Mouse (Mus musculus) gastrocnemius, postnatal 36 days (tissue): ENCODE measurements at regions not wholly inside any gene's neighbourhood (a gene's known extent, or its start where the extent isn't known, plus 50 kb on each side); places are given as distances from the start of the nearest gene placed in this dataset.
"Not testable (repeated sequence)": the region's sequence is repeated elsewhere in the genome, so short reads cannot be mapped to it uniquely, and the experiment has no call there.

ENCODE experiments used
- DNase-seq, 2 experiments: peaks; one replicate each; pipeline ENCODE4 v3.0.0; 2022
- intact Hi-C: fragments of 180-260 bp; cut with DNase I; formaldehyde crosslinking; loops from one replicate; pipeline ENCODE4 v1.15.1; 2025

DNA sequence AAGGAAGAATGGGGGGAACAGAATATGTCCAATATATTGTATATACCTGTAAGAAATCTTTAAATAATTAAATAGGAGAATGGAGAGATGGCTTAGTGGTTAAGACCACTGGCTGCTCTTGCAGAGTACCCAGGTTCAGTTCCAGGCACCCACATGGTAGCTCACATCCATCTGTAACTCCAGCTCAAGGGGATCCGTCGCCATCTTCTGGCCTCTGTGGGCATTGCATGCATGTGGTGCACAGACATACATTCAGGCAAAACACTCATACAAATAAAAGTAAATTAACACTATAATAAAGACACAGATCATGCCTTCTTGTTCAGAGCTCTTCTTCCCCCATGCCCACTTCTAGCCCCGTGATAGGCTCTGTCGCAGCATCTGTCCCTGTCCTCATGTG lies 132.0 kb downstream of the Tomm20 start:
- intact Hi-C loops: no loop called here
- no peak for DNase-seq

DNA sequence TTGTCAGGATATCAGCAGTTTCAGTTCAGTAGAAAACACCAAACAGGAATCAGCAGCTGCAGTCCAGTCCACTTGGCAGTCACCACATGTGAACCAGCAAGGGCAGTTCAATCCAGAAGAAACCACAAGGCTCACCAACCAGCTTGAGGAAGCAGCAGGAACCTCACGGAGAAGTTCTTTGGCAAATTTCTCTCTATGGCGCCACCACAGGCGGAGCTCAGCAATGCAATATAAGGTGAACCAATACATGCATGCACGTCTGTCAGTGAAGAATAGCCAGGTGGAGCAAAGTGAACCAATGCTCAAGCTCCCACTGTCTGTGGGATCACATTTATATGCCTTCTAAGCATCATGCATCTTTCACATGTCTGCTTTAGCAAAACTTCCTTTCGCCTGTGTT lies 132.9 kb downstream of the Tomm20 start:
- intact Hi-C loops: no loop called here
- no peak for DNase-seq

GRCm38 (mm10) chr8:126811358-126811757 lies 134.3 kb downstream of the Tomm20 start:
- intact Hi-C loops, DNase-seq: not testable (repeated sequence)

DNA sequence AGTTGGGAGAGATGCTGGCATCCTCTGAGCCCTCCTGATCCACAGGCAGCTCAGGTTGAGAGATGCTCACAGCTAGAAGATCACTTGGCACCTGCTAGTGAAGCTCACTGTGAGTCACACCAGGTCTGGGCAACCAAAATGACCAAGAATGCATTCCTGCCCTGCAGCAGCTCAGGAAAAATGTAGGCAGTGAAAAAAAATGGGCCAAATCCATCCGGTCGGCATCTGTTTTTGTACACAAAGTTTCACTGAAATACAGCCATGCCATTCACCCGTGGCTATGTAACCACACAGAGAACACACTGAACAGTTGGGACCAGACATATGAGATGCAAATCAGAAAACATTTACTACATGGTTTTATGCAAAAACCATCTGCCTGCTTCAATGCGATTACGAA lies 135.1 kb downstream of the Tomm20 start:
- no peak for DNase-seq
- intact Hi-C loops: no loop called here

- intact Hi-C loops: no loop called here
- no peak for DNase-seq
Observed at GRCm38 (mm10) chr8:126809321-126809720, 136.3 kb downstream of the Tomm20 start.

DNA sequence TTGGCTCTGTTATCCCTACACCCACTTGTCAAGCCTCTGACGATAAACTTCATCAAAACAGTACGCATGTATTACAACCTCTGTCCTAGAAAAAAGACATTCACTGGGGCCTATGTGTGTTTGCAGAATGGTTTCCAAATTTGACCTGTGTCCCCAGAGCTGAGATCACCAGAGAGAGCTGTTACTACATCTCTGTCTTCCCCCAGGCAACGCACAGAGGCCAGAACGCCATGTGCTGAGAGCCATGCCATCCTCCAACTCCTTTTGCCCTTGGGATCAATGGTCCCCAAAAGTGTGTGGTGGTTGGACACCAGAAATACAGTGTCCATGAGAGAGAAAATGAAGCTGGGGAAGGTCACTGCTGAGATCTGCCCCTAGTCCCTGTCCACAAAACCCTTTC lies 137.1 kb downstream of the Tomm20 start:
- intact Hi-C loops: no loop called here

DNA sequence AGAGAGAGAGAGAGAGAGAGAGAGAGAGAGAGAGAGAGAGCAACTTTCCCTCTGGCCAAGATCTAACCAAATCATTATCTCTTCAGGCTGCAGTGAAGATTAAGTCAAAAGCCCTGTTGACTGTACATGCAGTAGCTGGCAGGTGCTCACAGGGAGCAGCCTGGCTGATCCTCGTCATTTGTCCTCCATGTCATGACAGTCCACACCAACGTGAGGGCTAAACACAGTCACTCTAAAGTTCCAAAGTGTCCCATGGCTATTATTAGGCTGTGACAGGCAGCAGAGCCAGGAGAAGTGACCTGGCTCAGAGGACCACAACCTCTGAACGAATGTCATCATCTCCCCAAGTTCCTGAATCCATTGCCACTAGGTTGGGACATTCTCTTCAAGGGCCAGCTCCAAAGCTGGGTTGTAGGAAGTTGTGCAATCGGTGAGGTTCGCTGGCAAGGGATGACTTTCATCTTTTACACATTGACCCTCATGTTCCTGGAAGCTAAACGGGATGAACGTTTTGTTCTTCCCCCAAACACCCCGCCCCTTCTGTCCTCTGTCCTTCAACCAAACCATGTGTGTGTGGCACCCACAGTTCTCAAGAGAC lies 138.4 kb downstream of the Tomm20 start:
- intact Hi-C loops: loop anchor here (2.0 kb wide), 1 partner anchor 70 kb away; no protein-coding TSS in a partner anchor
- DNase-seq: peak; percentile 50 to 55

More for the DNA sequence above, 137.1 kb downstream of the Tomm20 start:
- DNase-seq: no peak

GRCm38 (mm10) chr8:126806591-126806990 lies 139.1 kb downstream of the Tomm20 start:
- no peak for DNase-seq
- intact Hi-C loops: loop anchor here (2.0 kb wide), 1 partner anchor 70 kb away; no protein-coding TSS in a partner anchor

DNA sequence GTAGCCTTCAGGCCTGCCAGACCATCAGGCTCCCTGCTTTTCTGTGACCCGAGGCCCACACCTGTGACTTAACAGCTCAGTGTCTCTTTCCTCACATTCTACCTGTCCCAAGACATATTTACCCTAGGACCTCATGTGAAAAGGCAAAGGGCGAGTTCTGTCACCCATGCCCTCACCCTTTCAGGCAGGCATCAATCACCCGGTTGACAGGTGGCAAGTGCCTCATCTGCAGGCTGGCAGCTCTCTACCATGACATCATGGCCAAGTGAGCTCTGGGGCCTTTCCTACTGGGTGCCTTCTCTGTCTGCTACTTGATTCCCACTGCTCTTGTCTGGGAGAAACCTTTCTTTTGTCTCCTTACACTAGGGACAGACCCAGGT lies 139.5 kb downstream of the Tomm20 start:
- no peak for DNase-seq
- intact Hi-C loops: loop anchor here (2.0 kb wide), 1 partner anchor 69 kb away; no protein-coding TSS in a partner anchor

DNA sequence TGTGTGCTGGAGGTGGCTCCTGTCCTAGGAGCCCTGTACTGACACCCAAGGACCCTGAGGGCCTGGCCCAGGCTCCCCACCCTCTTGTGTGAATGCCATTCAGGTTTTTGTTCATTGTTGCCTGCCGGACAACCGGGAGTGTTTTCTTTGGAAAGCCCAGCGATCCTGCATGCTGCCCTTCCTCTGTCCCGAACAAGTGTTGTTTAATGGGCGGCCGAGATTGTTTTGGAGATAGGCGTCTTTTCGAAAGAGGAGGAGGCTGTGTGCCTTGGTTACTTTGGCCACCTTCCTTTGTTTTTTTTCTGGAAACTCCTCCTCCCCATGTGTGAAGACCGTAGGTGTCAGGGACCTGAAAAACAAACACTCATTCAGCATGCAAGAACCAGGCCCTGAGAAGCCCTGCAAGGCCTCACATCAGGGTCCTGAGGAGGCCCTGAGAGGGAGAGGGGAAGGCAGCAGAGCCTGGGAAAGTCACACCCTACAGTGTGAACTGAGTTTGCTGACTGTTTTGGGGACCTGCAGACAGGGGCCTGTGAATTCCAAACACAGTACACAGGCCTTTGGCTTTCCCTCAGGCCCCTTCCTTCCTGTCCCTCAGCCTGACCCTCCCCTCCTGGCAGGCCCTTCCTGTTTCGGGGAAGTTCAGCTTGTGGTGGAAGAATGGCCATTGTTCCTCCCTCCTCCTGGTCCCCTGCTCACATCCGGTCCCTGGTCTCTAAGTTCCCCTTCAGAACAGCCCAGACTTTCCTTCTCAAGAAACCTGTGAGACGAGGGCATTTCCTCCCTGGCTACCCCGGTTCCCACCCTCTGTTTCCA lies 140.1 kb downstream of the Tomm20 start:
- peak; percentile 51 to 61 for DNase-seq
- intact Hi-C loops: loop anchor here (2.0 kb wide), 1 partner anchor 69 kb away; no protein-coding TSS in a partner anchor

GRCm38 (mm10) chr8:126804115-126804514 lies 141.5 kb downstream of the Tomm20 start:
- intact Hi-C loops: no loop called here

GRCm38 (mm10) chr8:126802641-126803040 lies 143.0 kb downstream of the Tomm20 start:
- intact Hi-C loops: no loop called here
- no peak for DNase-seq

More at GRCm38 (mm10) chr8:126804115-126804514, 141.5 kb downstream of the Tomm20 start:
- DNase-seq: no peak

GRCm38 (mm10) chr8:126800976-126801375 lies 144.7 kb downstream of the Tomm20 start:
- no peak for DNase-seq
- intact Hi-C loops: no loop called here

GRCm38 (mm10) chr8:126797571-126798334 lies 147.9 kb downstream of the Tomm20 start:
- intact Hi-C loops: no loop called here
- no peak for DNase-seq

- DNase-seq: no peak
- intact Hi-C loops: no loop called here
Observed at GRCm38 (mm10) chr8:126793657-126794056, 152.0 kb downstream of the Tomm20 start.

DNA sequence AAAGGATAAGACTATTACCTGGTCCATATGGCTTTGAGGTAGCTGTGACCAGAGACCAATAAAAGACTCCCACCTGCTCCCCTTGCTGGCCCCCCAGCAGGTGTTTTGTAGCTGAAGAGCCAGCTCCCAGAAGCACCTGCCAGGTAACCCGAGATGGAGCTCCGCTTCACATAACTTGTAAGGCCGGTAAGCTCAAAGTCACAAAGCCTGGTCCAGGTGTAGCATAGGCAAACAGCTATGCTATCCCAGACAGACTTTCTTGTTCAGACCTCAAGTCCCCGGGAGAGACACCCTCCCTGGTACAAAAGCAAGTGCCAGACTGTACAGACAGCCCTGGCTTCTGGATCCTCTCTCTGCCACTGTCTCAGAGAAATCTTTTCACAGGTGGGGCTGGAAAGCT lies 154.6 kb downstream of the Tomm20 start:
- no peak for DNase-seq
- intact Hi-C loops: no loop called here

- no peak for DNase-seq
- intact Hi-C loops: no loop called here
Observed at GRCm38 (mm10) chr8:126790214-126790613, 155.4 kb downstream of the Tomm20 start.

- intact Hi-C loops: no loop called here
- DNase-seq: no peak
Observed at GRCm38 (mm10) chr8:126789076-126789475, 156.6 kb downstream of the Tomm20 start.

DNA sequence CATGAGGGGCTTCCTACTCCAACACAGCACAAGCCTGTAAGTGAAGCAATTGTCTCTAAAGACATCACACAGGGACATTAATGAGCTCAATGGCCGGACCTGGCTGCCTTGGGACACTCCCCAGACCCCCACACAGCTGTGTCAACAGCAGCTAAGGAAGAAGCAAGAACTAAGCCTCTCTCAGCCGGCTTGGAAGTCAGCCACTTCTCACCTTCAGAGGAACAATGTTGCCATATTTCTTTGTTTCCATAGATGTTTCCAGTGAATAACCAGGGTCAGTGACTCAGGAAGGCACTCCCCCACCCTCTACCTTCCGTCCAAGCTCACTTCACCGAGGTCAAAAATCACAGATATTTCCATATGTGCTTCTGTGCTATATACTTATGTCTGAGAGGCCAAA lies 157.0 kb downstream of the Tomm20 start:
- intact Hi-C loops: no loop called here
- DNase-seq: no peak

GRCm38 (mm10) chr8:126787398-126787797 lies 158.2 kb downstream of the Tomm20 start:
- no peak for DNase-seq

DNA sequence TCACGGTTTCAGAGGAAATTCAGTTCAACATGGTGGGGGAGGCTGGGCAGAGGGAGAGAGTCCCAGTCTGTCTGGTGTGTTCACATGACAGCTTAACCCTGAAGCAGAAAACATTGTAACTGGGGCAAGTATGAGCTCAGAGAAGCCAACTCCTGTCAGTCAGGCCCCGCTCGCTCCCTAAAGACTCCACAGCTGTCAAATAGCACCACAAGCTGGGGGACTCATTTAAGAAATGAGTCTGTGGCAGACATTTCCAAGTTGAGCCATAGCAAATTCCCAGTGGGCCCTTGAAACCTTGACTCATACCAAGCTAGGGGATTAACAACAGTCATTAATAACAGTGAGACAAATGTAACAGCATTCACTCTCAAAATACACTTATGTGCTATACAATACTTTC lies 160.4 kb downstream of the Tomm20 start:
- no peak for DNase-seq

More at GRCm38 (mm10) chr8:126787398-126787797, 158.2 kb downstream of the Tomm20 start:
- intact Hi-C loops: no loop called here

More for the DNA sequence above, 160.4 kb downstream of the Tomm20 start:
- intact Hi-C loops: no loop called here
